Mouse (Mus musculus): Measurements from ENCODE around the gene A630095N17Rik.

DNA sequence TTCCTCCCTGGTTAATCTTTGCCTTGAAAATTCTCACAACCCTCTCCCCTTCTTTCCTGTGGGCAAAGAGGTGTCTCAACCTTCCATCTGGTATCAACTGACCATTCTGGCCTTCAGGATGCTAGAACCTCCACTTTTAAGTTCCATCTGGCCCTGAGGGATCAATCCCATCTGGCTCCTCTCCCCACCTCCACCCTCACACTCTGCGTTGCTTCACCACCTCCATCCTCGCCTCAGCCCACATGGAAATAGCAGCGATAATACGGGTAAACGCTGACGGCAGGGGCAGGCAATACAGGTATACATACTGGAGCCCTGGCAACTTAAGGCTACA lies 14.0 kb downstream of the A630095N17Rik start:
- 0 out of 2 replicates have a peak, but pooled peaks have one; percentile 3 for TF ChIP-seq MAX (IDR thresholded peaks at IDR 0.05; ENCODE audit: low read length)
- TF ChIP-seq HCFC1 (IDR thresholded peaks at IDR 0.05; ENCODE audit: low read depth, low read length): no peak
- TF ChIP-seq CTCF (conservative IDR thresholded peaks at IDR 0.05 in 1 of 2, IDR thresholded peaks at IDR 0.05 in 1 of 2; ENCODE audit: low read depth in 2 of 2, low read length in 2 of 2): no peak
- TF ChIP-seq POLR2AphosphoS2 (IDR thresholded peaks at IDR 0.05; ENCODE audit: low read depth, low read length): no peak
- no peak for TF ChIP-seq KAT2A (IDR thresholded peaks at IDR 0.05; ENCODE audit: insufficient replicate concordance, low read length)
- TF ChIP-seq TCF12 (IDR thresholded peaks at IDR 0.05; ENCODE audit: low read depth, low read length): no peak
